Mouse (Mus musculus): ENCODE measurements around the gene Nlrc5. TPM values are rescaled to one million over a fixed set of nuclear protein-coding genes. Genes with fewer than 3 reads are reported as not detected.

The Nlrc5 gene
- polyA plus RNA-seq, 1 experiment from 2014 or later, result 0.28 TPM

DNA sequence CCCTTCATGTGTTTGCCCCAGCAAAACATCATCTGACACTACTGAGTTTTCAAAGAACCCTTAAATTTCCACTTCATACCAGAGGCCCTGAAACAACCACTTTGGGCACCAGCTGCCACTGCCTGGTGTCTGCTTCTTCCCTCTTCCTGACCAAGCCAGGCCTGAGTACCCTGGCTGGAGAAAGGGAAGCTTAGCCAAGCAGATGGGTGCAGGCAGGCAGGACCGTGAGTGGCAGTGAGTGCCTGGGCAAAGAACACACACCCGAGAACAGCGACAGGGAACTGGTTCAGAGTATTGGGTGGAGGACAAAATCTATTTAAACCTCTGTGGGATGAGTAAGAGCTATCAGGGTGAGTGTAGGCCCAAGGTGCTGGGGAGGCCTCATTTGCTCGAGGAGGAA, 5.7 kb upstream of the Nlrc5 start:
- Histone ChIP-seq H3K9ac (no peak overlapping the region), H3K4me3 (no peak overlapping the region), H3K27ac (no peak overlapping the region), H3K4me2 (replicated peaks) (no peak overlapping the region), H3K36me3 (no peaks in the 10 kb centered on the region), H3K9me3 (no peaks in the 10 kb centered on the region), H3K4me1 (no peaks in the 10 kb centered on the region), H3K27me3 (peaks cover 4% of the 10 kb centered on the region; the same call in 1 of the 2 replicates)
- 72% methylated on average over 4 of the region's 4 CpGs for WGBS
- ATAC-seq (ENCODE audit: insufficient number of reproducible peaks, insufficient read depth, low FRiP score, low TSS enrichment), result no peak

DNA sequence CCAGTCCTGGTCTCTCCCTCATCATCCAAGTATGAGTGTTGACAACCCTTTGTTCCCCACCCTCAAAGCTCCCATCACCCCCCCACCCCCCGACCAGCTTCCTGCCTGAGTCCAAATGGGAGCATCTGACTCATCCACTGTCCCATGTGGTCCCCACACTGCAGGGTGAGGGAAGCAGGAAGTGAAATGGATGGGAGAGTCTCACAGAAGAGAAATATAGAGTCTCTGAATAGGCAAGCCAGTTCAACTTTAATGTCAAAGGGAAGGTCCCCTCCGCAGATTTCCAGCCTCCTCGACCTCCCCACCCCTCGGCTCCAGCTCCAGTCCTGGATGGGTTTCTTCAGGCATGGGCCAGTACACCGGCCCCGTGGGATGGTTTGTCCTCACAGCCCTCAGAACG, 4.8 kb upstream of the Nlrc5 start:
- H3K9me3 ChIP-seq, result no peaks in the 10 kb centered on the region
- no peak overlapping the region for H3K4me2 ChIP-seq (replicated peaks)
- H3K36me3 ChIP-seq, result no peaks in the 10 kb centered on the region
- H3K27ac ChIP-seq, result no peak overlapping the region
- no peak overlapping the region for H3K4me3 ChIP-seq
- WGBS, result 83% methylated on average over 7 of the region's 7 CpGs
- H3K9ac ChIP-seq, result no peak overlapping the region
- peaks cover 12% of the 10 kb centered on the region; the same call in 1 of the 2 replicates for H3K27me3 ChIP-seq
- no peaks in the 10 kb centered on the region; the same call in 1 of the 2 replicates for H3K4me1 ChIP-seq
- no peak for ATAC-seq (ENCODE audit: insufficient number of reproducible peaks, insufficient read depth, low FRiP score, low TSS enrichment)

GRCm38 (mm10) chr8:94432212-94432611, 1.9 kb upstream of the Nlrc5 start:
- no peaks in the 10 kb centered on the region for H3K36me3 ChIP-seq
- H3K9ac ChIP-seq, result no peak overlapping the region
- H3K9me3 ChIP-seq, result no peaks in the 10 kb centered on the region
- peaks cover 15% of the 10 kb centered on the region; the same call in 1 of the 2 replicates for H3K27me3 ChIP-seq
- no peak overlapping the region for H3K4me2 ChIP-seq (replicated peaks)
- ATAC-seq (ENCODE audit: insufficient number of reproducible peaks, insufficient read depth, low FRiP score, low TSS enrichment), result no peak
- WGBS, result 65% methylated on average over 3 of the region's 3 CpGs
- H3K4me3 ChIP-seq, result no peak overlapping the region
- no peak overlapping the region for H3K27ac ChIP-seq
- no peaks in the 10 kb centered on the region; the same call in 1 of the 2 replicates for H3K4me1 ChIP-seq

DNA sequence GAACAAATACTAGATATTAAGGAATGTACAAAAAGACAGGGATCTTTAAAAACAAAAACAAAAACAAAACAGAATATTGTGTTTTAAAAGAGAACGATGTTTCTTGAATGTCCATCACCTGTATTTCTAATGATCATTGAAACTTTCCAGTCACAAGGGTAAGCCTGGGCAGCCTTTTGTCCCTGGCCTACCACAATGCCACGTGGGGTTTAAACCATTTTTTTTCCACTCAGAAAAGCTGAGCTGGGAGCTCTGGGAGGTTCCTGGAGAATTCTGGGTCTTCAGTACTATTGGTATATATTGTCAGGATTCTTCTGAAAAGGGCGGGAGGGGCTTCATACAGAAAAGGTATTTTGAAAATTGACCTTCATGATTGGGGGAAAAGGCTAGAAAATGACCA, 802 bp downstream of the Nlrc5 start:
- H3K27me3 ChIP-seq, result peaks cover 15% of the 10 kb centered on the region; the same call in 1 of the 2 replicates
- no peak overlapping the region for H3K4me3 ChIP-seq
- ATAC-seq (ENCODE audit: insufficient number of reproducible peaks, insufficient read depth, low FRiP score, low TSS enrichment), result no peak
- H3K27ac ChIP-seq, result no peak overlapping the region
- H3K4me1 ChIP-seq, result no peaks in the 10 kb centered on the region; the same call in 1 of the 2 replicates
- no peaks in the 10 kb centered on the region for H3K36me3 ChIP-seq
- 81% methylated on average over 3 of the region's 3 CpGs for WGBS
- no peak overlapping the region for H3K4me2 ChIP-seq (replicated peaks)
- H3K9me3 ChIP-seq, result no peaks in the 10 kb centered on the region
- H3K9ac ChIP-seq, result no peak overlapping the region

GRCm38 (mm10) chr8:94435397-94436111, 1.4 kb downstream of the Nlrc5 start:
- Histone ChIP-seq H3K27me3 (peaks cover 15% of the 10 kb centered on the region; the same call in 1 of the 2 replicates), H3K9me3 (no peaks in the 10 kb centered on the region), H3K9ac (no peak overlapping the region), H3K4me2 (replicated peaks) (no peak overlapping the region), H3K4me3 (no peak overlapping the region), H3K27ac (no peak overlapping the region), H3K36me3 (no peaks in the 10 kb centered on the region), H3K4me1 (no peaks in the 10 kb centered on the region; the same call in 1 of the 2 replicates)
- WGBS, result 90% methylated on average over 15 of the region's 15 CpGs
- ATAC-seq (ENCODE audit: insufficient number of reproducible peaks, insufficient read depth, low FRiP score, low TSS enrichment), result no peak

DNA sequence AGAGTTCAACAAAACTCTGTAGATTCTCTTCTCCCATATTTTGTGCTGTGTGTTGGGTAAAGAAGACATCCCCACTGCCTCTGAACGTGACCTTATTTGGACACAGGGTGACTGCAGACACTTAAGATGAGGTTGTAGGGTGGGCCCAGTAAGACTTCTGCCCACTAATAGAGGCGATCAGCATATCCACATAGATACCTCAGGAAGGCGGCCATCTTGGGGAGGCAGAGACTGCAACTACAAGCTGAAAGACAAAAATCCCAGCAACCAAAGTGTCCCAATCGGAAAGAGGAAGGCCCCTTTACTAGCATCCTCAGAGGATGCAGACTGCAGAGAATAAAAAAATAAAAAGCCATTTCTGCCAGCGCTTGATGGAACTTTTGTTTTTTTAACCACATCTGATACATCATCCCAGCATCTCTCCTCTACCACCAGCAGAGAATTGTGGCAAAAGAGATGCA, 2.0 kb downstream of the Nlrc5 start:
- Histone ChIP-seq H3K27ac (no peak overlapping the region), H3K4me3 (no peak overlapping the region), H3K27me3 (peaks cover 15% of the 10 kb centered on the region; the same call in 1 of the 2 replicates), H3K9me3 (no peaks in the 10 kb centered on the region), H3K4me2 (replicated peaks) (no peak overlapping the region), H3K36me3 (no peaks in the 10 kb centered on the region), H3K4me1 (no peaks in the 10 kb centered on the region; the same call in 1 of the 2 replicates), H3K9ac (no peak overlapping the region)
- WGBS, result 87% methylated on average over 5 of the region's 5 CpGs
- ATAC-seq (ENCODE audit: insufficient number of reproducible peaks, insufficient read depth, low FRiP score, low TSS enrichment), result no peak

- ATAC-seq (ENCODE audit: insufficient number of reproducible peaks, insufficient read depth, low FRiP score, low TSS enrichment), result no peak
- H3K27me3 ChIP-seq, result peaks cover 15% of the 10 kb centered on the region; the same call in 1 of the 2 replicates
- no peaks in the 10 kb centered on the region for H3K36me3 ChIP-seq
- H3K4me2 ChIP-seq (replicated peaks), result no peak overlapping the region
- no peaks in the 10 kb centered on the region; the same call in 1 of the 2 replicates for H3K4me1 ChIP-seq
- no peaks in the 10 kb centered on the region for H3K9me3 ChIP-seq
- no peak overlapping the region for H3K4me3 ChIP-seq
- 74% methylated on average over 3 of the region's 3 CpGs for WGBS
- no peak overlapping the region for H3K9ac ChIP-seq
- no peak overlapping the region for H3K27ac ChIP-seq
Observed at GRCm38 (mm10) chr8:94436900-94437299, 2.7 kb downstream of the Nlrc5 start.

DNA sequence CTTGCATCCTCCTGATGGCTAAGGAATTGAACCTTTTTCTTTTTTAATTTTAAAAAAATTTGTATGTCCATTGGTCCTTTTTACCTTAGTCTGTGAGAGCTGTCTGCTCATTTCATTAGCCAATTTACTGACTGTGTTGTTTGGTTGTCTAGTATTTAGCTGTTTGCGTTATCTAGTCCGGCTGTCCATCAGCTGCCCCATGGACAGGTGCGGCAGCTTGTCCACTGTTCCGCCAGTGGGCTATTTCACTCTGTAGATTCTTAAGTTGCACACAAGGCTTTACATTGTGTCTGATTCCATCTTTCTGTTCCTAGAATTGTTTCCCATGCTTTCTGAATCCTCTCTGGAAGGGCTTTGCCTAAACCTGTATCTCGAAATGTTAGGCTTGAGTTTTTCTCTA, 4.5 kb downstream of the Nlrc5 start:
- H3K4me2 ChIP-seq (replicated peaks), result no peak overlapping the region
- no peaks in the 10 kb centered on the region; the same call in 1 of the 2 replicates for H3K4me1 ChIP-seq
- H3K27ac ChIP-seq, result no peak overlapping the region
- no peaks in the 10 kb centered on the region for H3K9me3 ChIP-seq
- ATAC-seq (ENCODE audit: insufficient number of reproducible peaks, insufficient read depth, low FRiP score, low TSS enrichment), result no peak
- H3K27me3 ChIP-seq, result peaks cover 9% of the 10 kb centered on the region; the same call in 1 of the 2 replicates
- H3K9ac ChIP-seq, result no peak overlapping the region
- H3K36me3 ChIP-seq, result no peaks in the 10 kb centered on the region
- H3K4me3 ChIP-seq, result no peak overlapping the region
- 89% methylated on average over 5 of the region's 5 CpGs for WGBS

GRCm38 (mm10) chr8:94439691-94440090, 5.5 kb downstream of the Nlrc5 start:
- no peak overlapping the region for H3K4me2 ChIP-seq (replicated peaks)
- no peaks in the 10 kb centered on the region for H3K4me1 ChIP-seq
- peaks cover 3% of the 10 kb centered on the region; the same call in 1 of the 2 replicates for H3K27me3 ChIP-seq
- ATAC-seq (ENCODE audit: insufficient number of reproducible peaks, insufficient read depth, low FRiP score, low TSS enrichment), result no peak
- H3K9ac ChIP-seq, result no peak overlapping the region
- no peak overlapping the region for H3K27ac ChIP-seq
- no peaks in the 10 kb centered on the region for H3K36me3 ChIP-seq
- H3K4me3 ChIP-seq, result no peak overlapping the region
- no peaks in the 10 kb centered on the region for H3K9me3 ChIP-seq

- Histone ChIP-seq H3K9me3 (no peaks in the 10 kb centered on the region), H3K9ac (no peak overlapping the region), H3K27ac (no peak overlapping the region), H3K4me2 (replicated peaks) (no peak overlapping the region), H3K4me1 (no peaks in the 10 kb centered on the region), H3K27me3 (peaks cover 2% of the 10 kb centered on the region; the same call in 1 of the 2 replicates), H3K4me3 (no peak overlapping the region), H3K36me3 (no peaks in the 10 kb centered on the region)
- no peak for ATAC-seq (ENCODE audit: insufficient number of reproducible peaks, insufficient read depth, low FRiP score, low TSS enrichment)
- WGBS, result 89% methylated on average over 1 of the region's 1 CpGs
Observed at GRCm38 (mm10) chr8:94440389-94440788, 6.2 kb downstream of the Nlrc5 start.

GRCm38 (mm10) chr8:94441686-94442085, 7.5 kb downstream of the Nlrc5 start:
- no peaks in the 10 kb centered on the region for H3K9me3 ChIP-seq
- H3K27ac ChIP-seq, result no peak overlapping the region
- no peaks in the 10 kb centered on the region for H3K4me1 ChIP-seq
- H3K36me3 ChIP-seq, result no peaks in the 10 kb centered on the region
- H3K4me3 ChIP-seq, result no peak overlapping the region
- no peaks in the 10 kb centered on the region for H3K27me3 ChIP-seq
- no peak overlapping the region for H3K9ac ChIP-seq
- no peak for ATAC-seq (ENCODE audit: insufficient number of reproducible peaks, insufficient read depth, low FRiP score, low TSS enrichment)
- no peak overlapping the region for H3K4me2 ChIP-seq (replicated peaks)
- WGBS, result 87% methylated on average over 1 of the region's 1 CpGs

DNA sequence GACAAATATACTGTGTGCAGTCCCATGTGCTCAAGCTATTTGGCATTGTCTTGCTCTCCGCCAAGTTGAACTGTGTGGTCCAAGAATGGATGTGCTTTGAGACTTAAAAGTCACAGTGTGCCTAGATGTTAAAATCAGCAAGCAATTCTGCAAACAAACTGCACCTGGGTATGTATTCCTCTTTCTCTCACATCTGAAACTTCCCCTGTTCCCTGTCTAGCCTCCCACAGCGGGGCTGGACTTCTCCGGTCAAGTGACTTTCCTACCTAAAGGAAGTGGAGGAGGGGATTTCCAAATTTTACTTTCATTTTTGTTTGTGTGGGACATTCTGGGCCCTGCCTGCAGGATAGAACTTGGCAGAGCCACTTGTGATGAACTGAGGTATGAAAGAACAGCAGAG, 9.0 kb downstream of the Nlrc5 start:
- no peaks in the 10 kb centered on the region for H3K9me3 ChIP-seq
- no peaks in the 10 kb centered on the region for H3K27me3 ChIP-seq
- no peak overlapping the region for H3K4me2 ChIP-seq (replicated peaks)
- H3K4me1 ChIP-seq, result no peaks in the 10 kb centered on the region
- no peaks in the 10 kb centered on the region for H3K36me3 ChIP-seq
- H3K4me3 ChIP-seq, result no peak overlapping the region
- no peak overlapping the region for H3K9ac ChIP-seq
- 93% methylated on average over 3 of the region's 3 CpGs for WGBS
- H3K27ac ChIP-seq, result no peak overlapping the region
- no peak for ATAC-seq (ENCODE audit: insufficient number of reproducible peaks, insufficient read depth, low FRiP score, low TSS enrichment)

All from embryonic facial prominence, embryonic 12.5 days (tissue).